Mouse (Mus musculus) gastrocnemius, adult 18-20 months (tissue): Measurements from ENCODE around the gene 4930432K21Rik. TPM values are rescaled to one million over a fixed set of nuclear protein-coding genes. Genes with fewer than 3 reads are reported as not detected.

Experiments
- DNase-seq: peaks from one replicate; pipeline ENCODE4 v3.0.0; 2021; ENCODE audit warnings: low spot score
- total RNA-seq, 2 experiments: library from RNA; stranded (reverse); gene quantifications; 2 replicates each; pipeline ENCODE4 v1.2.3; 2021

Gene 4930432K21Rik
- total RNA-seq, 2 experiments from 2014 or later = 0.31 to 0.57 TPM

- DNase-seq = no peak
These were observed 42.5 kb downstream of the 4930432K21Rik start for GRCm38 (mm10) chr8:84190191-84190867.

DNA sequence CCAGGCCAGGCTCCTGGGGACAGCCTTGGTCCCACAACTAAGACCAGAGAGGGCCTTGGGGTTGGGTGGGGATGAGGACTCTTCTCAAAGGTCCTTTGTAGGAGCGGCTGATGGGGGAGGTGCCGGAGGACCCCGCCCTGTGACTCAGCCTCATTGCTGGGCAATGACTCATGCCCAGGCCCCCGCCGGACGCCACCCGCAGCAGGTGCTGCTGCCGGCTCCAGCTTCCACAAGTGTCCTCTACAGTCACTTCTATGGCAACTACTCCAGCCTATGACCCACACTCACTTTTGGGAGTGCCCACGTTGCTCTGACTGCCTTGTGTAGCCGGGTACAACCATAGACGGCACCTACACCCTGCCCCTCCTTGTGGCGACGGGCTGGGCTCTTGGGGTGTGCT lies 44.2 kb downstream of the 4930432K21Rik start:
- peak; percentile 87 for DNase-seq

- peak; percentile 84 for DNase-seq
These were observed 44.7 kb downstream of the 4930432K21Rik start for GRCm38 (mm10) chr8:84192555-84192954.

GRCm38 (mm10) chr8:84193161-84193560 lies 45.3 kb downstream of the 4930432K21Rik start:
- no peak for DNase-seq

DNA sequence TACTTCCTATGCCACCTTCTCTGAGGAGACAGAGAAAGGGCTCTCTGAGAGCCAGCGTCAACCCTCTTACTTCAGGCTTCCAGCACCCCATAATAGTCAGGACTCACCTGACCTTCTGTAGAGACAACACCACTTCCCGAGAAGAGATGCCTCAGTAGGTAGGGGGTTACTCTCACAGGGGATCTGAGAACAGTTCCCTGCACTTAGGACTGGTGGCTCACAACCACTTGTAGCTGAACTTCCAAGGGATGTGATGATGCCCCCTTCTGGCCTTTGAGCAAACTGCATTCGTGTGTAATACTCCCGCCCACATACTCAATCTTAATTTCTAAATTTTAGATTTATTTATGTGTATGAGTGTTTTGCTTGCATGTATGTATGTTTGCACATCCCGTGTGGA lies 45.7 kb downstream of the 4930432K21Rik start:
- no peak for DNase-seq

GRCm38 (mm10) chr8:84194224-84194743 lies 46.5 kb downstream of the 4930432K21Rik start:
- DNase-seq = no peak

GRCm38 (mm10) chr8:84197141-84197921 lies 49.5 kb downstream of the 4930432K21Rik start:
- DNase-seq = peak; percentile 90

GRCm38 (mm10) chr8:84197922-84198774 lies 50.3 kb downstream of the 4930432K21Rik start:
- DNase-seq = peak; percentile 92

GRCm38 (mm10) chr8:84198871-84199270 lies 51.0 kb downstream of the 4930432K21Rik start:
- DNase-seq = no peak

DNA sequence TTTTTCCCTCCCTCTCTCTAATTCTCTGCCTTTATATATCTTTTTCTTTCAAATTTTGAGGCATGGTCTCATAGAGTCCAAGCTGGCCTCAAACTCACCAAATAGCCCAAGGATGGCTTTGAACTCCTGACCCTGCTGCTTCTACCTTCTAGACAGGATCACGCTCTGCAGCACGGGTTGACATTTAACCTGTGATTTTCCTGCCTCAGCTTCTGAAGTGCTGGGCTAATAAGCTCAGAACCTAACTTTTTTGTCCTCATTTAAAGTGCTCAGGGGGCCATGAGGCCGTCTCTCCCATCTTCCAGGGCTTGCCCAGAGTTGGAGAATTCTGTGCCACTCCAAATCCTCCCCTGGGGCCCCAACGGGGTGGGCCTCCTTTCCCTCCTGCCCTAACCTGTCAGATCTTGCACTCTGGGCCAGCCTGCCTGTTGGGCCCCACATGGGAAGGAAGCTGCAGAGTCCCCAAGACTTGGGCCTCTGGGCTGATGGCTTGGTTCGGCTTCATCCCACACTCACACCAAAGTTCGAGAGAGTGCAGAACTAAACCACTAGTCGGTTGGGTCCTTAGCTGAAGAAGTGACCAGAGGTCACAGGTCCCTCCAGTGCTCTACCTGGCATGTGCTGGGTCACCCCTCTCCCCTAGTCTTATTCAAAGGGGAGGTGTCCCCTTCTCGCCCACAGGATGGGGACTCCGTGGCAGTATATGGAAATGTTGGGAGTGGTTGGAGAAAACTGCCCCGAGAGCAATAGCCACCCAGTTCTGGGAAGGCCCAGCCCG lies 51.7 kb downstream of the 4930432K21Rik start:
- DNase-seq = no peak

GRCm38 (mm10) chr8:84200126-84200555 lies 52.3 kb downstream of the 4930432K21Rik start:
- DNase-seq = no peak

- DNase-seq = peak; percentile 84
These were observed 53.1 kb downstream of the 4930432K21Rik start for GRCm38 (mm10) chr8:84200652-84201544.

GRCm38 (mm10) chr8:84201545-84202245 lies 53.9 kb downstream of the 4930432K21Rik start:
- DNase-seq = peak; percentile 82

DNA sequence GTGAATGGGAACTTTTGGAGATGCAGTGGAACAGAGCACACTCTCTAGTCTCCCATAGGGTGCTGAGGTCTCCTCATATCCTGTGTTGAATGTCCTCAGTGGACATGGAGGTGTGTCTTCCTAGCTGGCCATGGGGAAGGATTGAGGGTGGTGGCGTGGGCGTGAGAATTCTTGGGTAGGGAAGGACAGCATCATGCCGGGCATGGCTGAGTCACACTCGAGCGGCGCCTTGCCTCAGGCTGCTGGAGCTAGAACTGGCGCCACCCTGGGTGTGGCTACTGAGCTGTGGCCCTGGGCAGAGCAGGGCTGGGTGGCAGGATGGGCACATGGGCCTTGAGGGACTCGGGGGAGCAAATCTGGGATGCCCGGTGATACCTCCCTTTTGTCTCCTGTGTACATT lies 54.6 kb downstream of the 4930432K21Rik start:
- DNase-seq = peak; percentile 46

DNA sequence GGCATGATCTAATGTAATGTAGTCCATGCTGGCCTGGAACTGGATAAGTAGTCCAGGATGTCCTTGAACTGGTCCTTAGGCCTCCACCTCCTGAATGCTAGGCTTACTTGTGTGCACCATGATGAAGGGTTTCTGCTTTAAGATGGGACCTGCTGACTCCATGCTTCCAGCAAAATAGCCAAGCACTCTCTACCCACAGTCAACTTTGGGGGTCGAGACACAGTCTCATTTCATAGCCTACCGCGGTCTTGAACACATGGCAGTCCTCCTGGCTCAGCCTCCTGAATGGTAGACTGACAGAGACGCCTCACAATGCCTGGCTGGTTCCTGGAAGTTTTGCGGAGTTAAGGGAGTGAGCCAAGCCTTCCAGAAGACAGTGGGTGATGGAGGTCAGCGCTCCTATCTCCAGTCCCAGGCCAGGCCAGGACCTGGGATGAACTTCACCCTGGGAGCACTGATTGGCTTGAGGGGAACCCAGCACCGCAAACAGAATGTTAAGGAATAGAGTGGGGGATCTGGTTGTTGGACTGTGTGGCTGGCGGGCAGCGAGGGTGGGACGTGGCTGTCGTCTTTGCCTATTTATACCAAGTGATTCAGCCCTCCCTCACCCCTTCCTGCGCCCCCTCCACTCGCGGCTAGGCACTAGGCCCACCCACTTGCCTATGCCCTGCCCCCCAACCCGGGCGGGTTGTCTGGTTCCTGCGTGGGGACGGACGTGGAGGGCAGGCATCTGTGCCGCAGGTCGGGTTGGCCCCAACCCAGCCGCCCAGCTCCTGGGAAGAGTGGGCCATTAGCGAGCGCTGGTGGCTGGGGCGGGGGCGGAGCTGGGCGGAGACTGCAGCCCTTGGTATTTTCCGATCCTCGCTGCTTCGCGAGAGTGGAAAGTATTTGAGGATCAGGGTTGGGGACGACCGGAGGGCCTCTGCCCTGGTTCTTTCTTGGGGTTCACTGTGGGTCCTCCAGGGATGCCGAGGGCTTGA lies 55.4 kb downstream of the 4930432K21Rik start:
- peak; percentile 82 for DNase-seq

- DNase-seq = peak; percentile 78
These were observed 56.3 kb downstream of the 4930432K21Rik start for GRCm38 (mm10) chr8:84203975-84204772.

GRCm38 (mm10) chr8:84205073-84205472 lies 57.2 kb downstream of the 4930432K21Rik start:
- DNase-seq = no peak
